Mouse (Mus musculus): ENCODE data around the gene Dnaaf2.
"Not testable (repeated sequence)": the region's sequence is repeated elsewhere in the genome, so short reads cannot be mapped to it uniquely, and the experiment has no call there.

Gene Dnaaf2

GRCm38 (mm10) chr12:69163586-69163985 is 34.6 kb downstream of the Dnaaf2 start:
- not testable (repeated sequence) for DNase-seq

DNA sequence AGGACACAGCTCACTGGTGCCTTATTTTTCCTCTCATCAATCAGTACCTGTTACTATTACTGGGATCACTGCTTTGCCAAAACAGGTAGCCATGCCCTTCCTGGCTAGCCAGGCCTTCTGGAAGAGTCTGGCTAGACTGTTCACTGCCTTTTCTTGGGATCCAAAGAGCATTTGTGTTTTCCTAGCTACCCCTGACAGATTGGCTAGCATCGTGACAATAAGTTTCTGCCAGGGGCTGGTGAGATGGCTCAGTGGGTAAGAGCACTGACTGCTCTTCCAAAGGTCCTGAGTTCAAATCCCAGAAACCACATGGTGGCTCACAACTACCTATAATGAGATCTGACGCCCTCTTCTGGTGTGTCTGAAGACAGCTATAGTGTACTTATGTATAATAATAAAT is 37.6 kb downstream of the Dnaaf2 start:
- DNase-seq: not testable (repeated sequence)

GRCm38 (mm10) chr12:69159578-69159940 is 38.7 kb downstream of the Dnaaf2 start:
- peak; percentile 28 for DNase-seq

- DNase-seq: peak; percentile 96
Measured at GRCm38 (mm10) chr12:69158765-69159577, 39.3 kb downstream of the Dnaaf2 start, which contains the start of gene Rps29. Gene Rps29, minus strand, starts transcription at chr12:69159186.

DNA sequence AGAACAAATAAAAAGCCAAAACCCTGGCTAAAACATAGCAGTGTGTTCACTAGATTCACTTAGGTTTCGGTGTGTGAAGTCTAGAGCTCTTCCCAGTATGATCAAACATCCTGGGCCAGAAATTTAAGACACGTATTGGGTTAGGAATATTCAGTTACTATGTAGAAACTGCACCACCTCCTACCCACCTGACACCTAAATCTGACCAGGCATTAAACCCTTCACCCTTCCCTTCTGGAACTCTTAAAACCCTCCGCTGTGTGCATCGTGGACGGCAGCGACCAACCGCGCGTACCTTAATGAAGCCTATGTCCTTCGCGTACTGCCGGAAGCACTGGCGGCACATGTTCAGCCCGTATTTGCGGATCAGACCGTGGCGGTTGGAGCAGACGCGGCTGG is 39.9 kb downstream of the Dnaaf2 start:
- no peak for DNase-seq

DNA sequence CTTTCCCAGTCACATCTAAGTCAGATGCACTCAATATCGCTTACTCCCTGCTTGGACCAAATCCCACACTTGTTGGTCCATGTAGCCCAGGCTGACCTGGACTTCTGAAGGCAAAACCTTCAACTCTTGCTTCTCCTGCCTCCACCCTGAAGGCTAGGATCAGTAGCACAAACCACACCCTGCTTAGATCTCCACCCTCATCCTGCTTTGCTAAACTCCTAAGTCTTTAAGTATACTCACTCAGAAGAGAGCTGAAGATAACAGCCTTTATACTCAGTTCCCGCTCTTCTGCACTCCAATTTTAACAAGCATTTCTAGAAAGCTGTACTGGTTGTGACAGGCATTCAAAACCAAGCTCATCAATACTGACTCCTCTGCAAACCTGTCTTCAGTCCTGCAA is 41.1 kb downstream of the Dnaaf2 start:
- DNase-seq: no peak

- no peak for DNase-seq
Measured at GRCm38 (mm10) chr12:69156436-69156835, 41.8 kb downstream of the Dnaaf2 start.

DNA sequence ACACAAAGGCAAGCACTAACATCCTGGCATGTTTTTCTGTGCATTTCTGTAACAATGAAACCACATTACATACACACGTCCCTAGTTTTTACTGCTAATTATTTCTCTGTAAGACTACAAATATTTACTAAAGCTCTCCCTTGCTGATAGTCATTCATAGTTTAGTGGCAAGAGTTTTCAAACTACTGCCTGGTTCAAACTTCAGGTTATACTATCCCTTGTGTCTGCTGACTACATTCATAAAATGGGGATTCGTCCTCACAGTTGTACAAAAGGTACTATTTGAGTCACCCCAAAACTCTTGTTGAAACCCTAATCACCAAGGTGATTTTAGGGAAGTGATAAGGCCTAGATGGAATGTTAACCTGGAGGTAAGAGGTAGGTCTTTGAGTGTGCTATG is 42.3 kb downstream of the Dnaaf2 start:
- DNase-seq: no peak

- DNase-seq: no peak
Measured at GRCm38 (mm10) chr12:69150049-69150448, 48.2 kb downstream of the Dnaaf2 start.

DNA sequence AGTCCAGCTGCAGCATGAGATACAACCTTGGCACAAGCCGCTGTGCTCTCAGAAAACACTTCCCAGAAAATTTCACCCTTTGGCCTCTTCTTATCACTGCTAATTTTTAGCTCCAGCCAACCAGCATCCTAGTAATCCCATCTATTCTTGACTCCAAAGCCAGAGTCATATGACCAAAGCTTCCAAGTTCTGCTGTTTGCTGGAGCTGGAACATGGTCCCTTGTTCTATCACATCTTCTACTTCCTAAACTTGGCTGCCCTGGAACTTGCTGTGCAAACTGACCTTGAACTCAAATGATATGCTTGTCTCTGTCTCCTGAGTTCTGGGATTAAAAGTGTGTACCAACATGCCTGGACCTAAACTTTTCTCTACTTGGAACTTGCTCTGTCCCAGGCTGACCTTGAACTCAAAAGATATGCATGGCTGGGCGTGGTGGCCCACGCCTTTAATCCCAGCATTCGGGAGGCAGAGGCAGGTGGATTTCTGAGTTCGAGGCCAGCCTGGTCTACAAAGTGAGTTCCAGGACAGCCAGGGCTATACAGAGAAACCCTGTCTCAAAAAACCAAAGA is 51.0 kb downstream of the Dnaaf2 start:
- DNase-seq: no peak

- DNase-seq: no peak
Measured at GRCm38 (mm10) chr12:69143460-69143859, 54.8 kb downstream of the Dnaaf2 start.

DNA sequence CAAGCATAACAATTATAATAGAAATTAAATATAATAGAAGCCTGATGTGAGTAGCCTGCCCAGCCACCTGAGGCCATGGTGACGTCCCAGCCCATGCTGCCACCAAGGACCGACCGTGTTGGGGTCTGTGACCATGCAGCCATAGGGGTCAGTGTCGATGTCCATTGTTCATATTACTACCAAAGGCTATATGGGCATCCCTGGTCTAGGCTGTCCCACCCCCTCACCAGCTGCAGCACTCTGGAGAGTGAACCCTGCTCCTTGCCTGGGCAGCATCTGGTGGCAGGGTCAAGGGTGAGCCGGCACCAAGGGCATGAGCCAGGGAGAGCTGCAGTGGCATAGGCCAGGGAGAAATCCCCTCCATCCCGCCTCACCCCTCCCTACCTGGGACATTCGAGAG is 58.4 kb downstream of the Dnaaf2 start:
- DNase-seq: no peak

GRCm38 (mm10) chr12:69139201-69139600 is 59.0 kb downstream of the Dnaaf2 start:
- no peak for DNase-seq
